Mouse (Mus musculus) CD4-positive, CD25-positive, alpha-beta regulatory T cell, adult 2 months (primary cell): Measurements from ENCODE around the gene Cyth3.
A peak's percentile ranks its signal among the peaks of the same experiment; 100 is the strongest.

ENCODE experiments used
- DNase-seq: peaks from one replicate; pipeline ENCODE4 v3.0.0-alpha.2; 2012; ENCODE audit warnings: low read depth, low spot score

Gene Cyth3

GRCm38 (mm10) chr5:143634550-143635112 is 12.4 kb downstream of the Cyth3 start:
- DNase-seq, result no peak

GRCm38 (mm10) chr5:143635358-143635757 is 13.1 kb downstream of the Cyth3 start:
- DNase-seq, result peak; percentile 41

DNA sequence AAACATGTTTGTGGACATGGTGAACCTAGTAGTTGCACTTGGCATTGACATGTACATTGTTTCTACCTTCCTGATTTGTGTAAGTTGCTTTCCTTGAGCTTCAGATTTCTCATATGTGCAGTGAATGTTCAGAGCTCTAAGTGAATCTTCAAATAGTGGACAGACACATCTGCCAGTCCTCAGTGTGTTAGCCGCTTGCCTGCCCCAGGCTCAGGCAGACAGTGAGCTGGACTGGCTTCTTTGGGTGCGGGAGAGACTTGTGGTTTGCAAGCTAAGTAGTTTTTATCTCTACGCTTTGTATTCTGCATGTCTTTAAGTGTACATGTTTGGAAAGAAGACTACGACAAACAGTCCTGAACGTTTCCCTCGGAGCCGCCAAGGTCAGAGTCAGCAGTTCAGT is 13.9 kb downstream of the Cyth3 start:
- DNase-seq, result no peak

DNA sequence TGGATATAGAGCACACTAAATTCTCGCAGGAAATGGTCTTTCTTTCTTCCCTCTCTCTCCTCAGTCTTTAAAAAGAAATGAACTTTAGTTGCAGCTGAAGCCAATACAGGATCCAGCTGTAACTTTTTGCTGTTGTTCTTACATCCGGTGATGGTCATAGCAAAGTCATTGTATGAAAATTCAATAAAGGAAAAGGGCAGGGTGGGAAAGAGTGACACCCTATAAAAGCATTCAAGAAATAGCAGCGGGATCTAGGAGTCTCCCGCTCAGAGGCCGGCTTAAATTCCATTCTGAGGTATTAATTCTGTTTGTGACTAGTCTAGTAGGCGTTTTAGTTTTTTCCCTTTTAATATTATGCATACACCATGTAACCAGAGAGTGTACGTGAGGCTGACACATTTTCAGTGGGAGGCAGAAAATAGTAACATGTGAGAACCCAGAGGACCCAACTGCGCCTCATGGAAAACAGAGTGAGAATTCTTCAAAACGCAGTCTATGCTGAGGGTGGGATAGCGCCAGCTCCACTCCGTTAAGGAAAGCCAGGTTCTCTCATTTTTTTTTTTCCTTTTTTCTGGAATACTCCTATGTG is 15.7 kb downstream of the Cyth3 start:
- DNase-seq, result no peak

GRCm38 (mm10) chr5:143638516-143639270 is 16.4 kb downstream of the Cyth3 start:
- DNase-seq, result no peak

DNA sequence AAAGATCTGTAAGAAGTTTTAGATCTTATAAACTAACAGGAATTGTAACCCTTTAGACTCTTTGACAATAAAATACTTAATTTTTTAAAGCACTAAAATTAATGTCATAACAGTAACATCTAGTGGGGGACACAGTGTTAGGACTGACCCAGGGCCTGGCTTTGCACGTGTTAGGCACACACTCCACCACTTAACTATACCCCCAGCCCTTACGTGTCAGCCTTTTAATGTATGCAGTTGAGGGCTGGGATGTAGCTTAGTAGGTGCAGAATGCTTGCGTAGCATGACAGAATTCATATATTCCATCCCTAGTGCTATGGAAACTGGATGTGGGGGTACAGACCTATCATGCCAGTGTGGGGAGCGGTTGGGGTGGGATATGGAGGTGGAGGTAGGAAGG is 17.1 kb downstream of the Cyth3 start:
- no peak for DNase-seq

- no peak for DNase-seq
Measured at GRCm38 (mm10) chr5:143639810-143640209, 17.6 kb downstream of the Cyth3 start.

DNA sequence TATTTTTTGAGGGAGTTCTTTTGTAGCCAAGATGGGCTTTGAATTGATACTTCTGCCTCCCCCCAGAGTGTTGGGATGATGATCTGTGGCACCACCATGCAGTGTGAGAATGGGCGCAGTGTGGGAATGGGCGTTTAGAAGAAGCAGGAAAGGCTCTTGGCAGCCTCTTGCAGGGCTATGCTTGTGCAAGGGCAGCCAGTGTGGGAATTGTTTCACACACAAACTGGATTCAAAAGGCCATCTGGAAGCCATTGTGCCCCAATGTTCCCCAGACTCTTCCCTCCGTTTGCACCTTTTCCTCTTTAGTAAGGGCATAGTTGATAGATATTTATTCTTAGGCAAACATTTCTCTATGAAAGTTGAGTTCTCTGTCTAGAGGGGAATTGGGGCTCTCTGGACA is 19.3 kb downstream of the Cyth3 start:
- DNase-seq, result no peak

DNA sequence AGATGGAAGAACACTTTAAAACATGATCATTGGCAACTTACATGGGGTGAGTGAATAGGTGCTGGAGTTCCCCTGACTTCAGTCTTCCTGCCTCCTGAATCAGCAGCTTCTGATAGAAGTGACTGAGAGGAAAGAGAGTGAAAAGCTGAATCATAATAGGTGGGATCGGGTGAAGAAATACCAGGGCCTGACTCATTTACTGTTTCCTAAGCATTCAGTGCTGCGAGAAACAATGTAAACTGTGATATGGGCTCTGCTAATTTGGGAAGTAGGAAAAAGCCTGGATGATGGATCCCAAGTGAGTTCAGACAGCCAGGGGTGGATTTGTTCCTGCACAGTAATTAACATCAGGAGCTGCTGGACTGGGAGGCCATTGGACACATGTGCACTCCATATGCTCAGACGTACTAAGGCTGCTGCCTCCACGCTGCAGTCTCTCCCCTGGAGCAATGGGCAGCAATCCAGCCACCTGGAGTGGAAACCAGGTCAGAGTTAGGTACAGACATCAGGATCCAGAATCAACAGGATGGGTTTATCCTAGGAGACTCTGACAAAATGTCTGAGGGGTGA is 20.1 kb downstream of the Cyth3 start:
- DNase-seq, result peak; percentile 28

GRCm38 (mm10) chr5:143645976-143646375 is 23.7 kb downstream of the Cyth3 start:
- DNase-seq, result peak; percentile 40

- no peak for DNase-seq
Measured at GRCm38 (mm10) chr5:143647412-143647811, 25.2 kb downstream of the Cyth3 start.

DNA sequence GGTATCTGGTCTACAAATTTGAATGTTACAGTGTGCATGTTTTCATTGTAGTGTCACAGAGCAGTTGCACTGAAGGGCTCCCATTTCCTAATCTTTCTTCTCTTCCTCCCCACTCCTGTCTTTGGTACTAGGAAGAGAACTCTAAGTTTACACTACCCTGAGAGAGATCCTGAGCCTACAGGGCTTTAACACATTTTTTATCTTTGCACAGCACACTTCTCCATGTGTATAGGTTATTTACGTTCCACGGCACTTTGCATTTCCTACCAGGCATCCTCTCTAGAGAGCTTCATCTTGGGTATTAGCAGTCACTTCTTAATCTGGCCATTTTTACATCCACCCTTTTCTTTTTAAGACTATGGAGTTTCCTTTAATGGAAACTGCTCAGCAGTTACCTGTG is 25.8 kb downstream of the Cyth3 start:
- no peak for DNase-seq

DNA sequence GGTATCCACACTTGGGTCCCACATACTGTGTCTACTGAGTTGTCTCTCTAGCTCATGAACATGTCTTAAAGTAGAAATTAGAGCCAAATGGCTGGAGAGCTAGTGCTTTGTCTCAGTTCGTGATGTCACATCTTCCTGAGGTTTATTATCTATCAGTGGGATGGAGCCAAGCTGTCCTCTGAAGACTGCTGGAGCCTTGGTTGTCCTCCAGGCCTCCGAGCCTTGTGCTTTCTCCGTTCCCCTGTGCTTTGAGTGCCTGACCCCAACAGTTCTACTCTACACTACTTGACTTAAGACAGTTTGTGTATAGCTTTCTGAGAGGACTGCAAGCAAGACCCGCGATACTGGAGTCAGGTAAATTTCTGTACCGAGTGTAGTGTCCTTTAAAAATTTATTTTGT is 26.9 kb downstream of the Cyth3 start:
- DNase-seq, result no peak

- no peak for DNase-seq
Measured at GRCm38 (mm10) chr5:143651855-143652631, 29.8 kb downstream of the Cyth3 start.

DNA sequence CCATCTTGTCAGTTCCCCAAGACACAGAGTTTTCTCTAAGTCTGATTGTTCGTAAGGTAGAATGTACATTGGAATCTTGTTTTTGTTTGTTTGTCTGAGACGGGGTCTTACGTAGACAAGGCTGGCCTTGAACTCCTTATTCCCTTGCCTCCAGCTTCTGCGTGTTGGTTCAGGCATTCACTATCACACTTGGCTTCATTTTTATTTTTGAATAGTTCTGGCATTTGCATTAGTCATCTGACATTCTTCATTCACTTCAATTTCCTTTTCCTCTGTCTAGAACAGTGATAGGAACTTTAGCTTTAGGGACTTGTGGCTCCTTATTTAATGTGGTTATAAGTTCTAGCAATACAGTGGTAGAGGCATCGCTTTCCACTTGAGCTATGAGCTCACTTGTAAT is 31.2 kb downstream of the Cyth3 start:
- no peak for DNase-seq

DNA sequence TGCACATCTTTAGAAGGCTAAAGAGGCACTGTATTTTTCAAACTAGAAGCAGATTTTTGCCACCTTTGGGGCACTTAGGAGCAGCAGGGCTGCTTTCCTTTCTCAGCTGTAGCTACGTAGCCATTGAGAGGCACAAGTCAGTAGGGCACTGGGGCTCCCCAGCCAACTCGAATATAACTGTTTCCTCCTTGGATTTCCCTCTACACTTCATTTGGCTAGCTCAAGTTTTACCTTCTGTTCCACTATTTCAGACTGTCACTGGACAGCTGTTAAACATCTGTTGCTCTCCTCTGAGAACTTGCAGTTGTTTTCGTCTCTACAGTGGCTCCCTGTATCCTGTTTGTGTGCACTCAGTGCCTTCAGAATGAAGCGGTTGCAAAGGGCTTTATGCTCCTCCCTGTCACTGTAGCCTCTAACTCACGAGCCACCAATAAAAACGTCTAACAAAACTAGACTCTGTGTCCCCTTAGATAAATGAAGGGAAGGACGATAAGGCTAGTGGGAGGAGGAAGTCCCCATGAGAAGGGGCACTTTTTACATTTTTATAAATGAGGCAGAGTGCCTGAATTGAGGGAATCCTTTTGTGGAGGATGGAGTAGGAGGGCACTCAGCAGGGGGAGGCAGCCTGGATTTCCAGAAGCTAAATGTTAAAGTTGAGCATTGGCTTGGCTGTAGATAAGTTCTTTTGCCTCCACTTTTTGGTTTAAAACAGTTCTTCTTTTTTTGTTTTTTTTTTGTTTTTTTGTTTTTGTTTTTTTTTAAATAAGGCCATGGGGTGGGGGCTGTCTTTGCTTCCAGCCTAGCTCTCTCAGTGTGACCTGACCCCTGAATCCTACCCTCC is 32.6 kb downstream of the Cyth3 start:
- DNase-seq, result peak; percentile 68

GRCm38 (mm10) chr5:143655511-143655943 is 33.3 kb downstream of the Cyth3 start:
- DNase-seq, result no peak

GRCm38 (mm10) chr5:143656708-143657245 is 34.5 kb downstream of the Cyth3 start:
- peak; percentile 25 for DNase-seq

DNA sequence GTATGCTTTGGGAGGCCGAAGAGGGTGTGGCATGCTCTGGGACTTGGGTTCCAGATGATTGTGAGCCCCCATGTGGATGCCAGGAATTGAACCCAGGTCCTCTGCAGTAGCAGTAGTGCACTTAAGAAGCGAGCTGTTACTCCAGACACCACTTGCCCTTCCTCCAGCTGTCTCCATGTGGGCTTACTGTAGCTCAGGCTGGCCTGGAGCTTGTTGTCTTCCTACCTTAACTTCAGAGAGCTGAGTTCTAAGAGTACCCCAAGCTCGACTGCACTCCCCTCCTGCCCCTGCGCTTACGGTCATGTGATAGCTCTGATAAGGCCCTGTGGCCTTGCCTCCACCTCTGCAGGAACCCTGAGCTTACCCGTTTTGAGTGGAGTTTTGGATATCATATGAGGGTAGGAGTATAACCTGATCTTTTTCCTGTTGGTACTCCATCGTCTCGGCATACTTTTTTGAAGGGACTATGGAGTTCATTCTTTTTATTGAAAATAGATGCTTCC is 36.8 kb downstream of the Cyth3 start:
- no peak for DNase-seq

DNA sequence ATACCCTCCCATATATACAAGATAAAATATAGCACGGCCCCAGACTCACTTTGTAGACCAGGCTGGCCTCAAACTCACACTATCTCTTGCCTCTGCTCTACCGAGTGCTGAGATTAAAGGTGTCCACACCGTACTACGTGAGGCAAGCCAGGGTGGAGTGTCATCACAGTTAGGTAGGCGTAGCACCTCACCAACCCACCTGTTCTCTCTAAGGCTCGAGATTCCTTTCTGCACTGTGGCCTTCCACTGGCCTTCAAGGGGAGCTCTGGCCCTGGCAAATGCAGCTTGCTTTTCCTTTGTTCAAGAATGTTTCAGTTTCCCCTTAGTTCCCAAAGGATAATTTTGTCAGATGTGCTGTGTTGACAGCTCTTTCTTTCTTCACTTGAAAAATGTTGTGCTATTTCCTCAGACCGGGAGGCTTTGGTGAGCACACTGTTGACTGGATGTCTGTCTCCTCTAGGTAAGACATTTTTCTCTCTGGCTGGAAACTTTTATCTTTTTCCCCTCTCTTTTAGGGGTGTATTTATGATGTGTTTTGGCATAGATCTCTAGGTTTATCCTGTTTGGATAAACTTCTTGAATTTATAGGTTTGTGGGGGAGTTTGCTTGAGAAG is 40.9 kb downstream of the Cyth3 start:
- DNase-seq, result no peak
